Mouse (Mus musculus): Measurements from ENCODE around the gene Pacrg. TPM values are rescaled to one million over a fixed set of nuclear protein-coding genes. Genes with fewer than 3 reads are reported as not detected.

Gene Pacrg
- total and polyA plus RNA-seq, 3 experiments = not detected

DNA sequence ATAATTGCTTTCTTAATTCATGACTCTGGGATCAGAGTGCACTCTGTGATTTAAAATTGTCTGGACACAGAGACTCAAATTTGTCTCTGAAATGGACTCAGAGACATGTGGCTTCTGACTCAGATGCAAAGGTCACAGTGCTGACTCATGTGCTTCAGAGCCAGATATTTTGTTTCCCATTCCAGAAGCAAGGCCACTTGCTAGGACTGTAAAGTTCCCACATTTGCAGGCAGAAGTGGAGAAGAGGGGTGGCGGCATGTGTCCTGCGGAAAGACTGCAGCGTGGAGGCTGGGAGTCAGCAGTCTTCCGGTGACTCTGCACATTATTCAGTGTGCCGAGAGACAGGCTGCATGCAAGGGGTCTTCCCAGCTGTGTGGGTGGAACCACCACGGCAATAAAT lies 137.3 kb downstream of the Pacrg start:
- H3K4me2 ChIP-seq (ENCODE audit: insufficient read depth, low read depth, poor library complexity, severe bottlenecking) = no peak overlapping the region
- H3K27ac ChIP-seq (ENCODE audit: insufficient read depth, low read depth) = no peak overlapping the region
- H3K9ac ChIP-seq (ENCODE audit: insufficient read depth, low read depth) = no peak overlapping the region
- no peaks in the 10 kb centered on the region for H3K79me2 ChIP-seq (replicated peaks; ENCODE audit: control insufficient read depth, extremely low read depth, insufficient read depth, poor library complexity, severe bottlenecking)
- no peaks in the 10 kb centered on the region for H3K4me1 ChIP-seq (ENCODE audit: control insufficient read depth in 1 of 2, insufficient read depth in 2 of 2)
- H3K4me3 ChIP-seq (replicated peaks in 1 of 3; ENCODE audit: low read depth in 2 of 3, low read length in 2 of 3, poor library complexity in 1 of 3) = no peak overlapping the region
- in situ Hi-C loops (cut with MboI; ENCODE audit: low pct_ligation_motif_present, low pct_unique_long_range_greater_than_20kb, low sequenced_read_pairs) (no loop called here), dilution Hi-C loops (cut with MboI; ENCODE audit: extremely low pct_ligation_motif_present, extremely low pct_unique_long_range_greater_than_20kb, low sequenced_read_pairs) (no loop called here)
- no peaks in the 10 kb centered on the region for H3K27me3 ChIP-seq (replicated peaks)
- no peaks in the 10 kb centered on the region for H3K36me3 ChIP-seq (replicated peaks in 1 of 2; ENCODE audit: control insufficient read depth in 1 of 2, insufficient read depth in 1 of 2, low read length in 1 of 2)
- TF ChIP-seq MEF2A (IDR thresholded peaks at IDR 0.05; ENCODE audit: borderline replicate concordance, low read depth, low read length) (no peak), HCFC1 (IDR thresholded peaks at IDR 0.05; ENCODE audit: low read depth, low read length) (no peak), POLR2A (IDR thresholded peaks at IDR 0.05; ENCODE audit: low read depth, low read length) (no peak), ZMIZ1 (IDR thresholded peaks at IDR 0.05; ENCODE audit: low read depth, low read length) (no peak), ELF1 (IDR thresholded peaks at IDR 0.05; ENCODE audit: low read depth, low read length) (no peak), POLR2AphosphoS2 (IDR thresholded peaks at IDR 0.05; ENCODE audit: low read depth, low read length) (no peak), RCOR1 (conservative IDR thresholded peaks at IDR 0.05; ENCODE audit: low read depth, low read length) (no peak), ZC3H11A (IDR thresholded peaks at IDR 0.05; ENCODE audit: low read depth, low read length) (no peak), RAD21 (IDR thresholded peaks at IDR 0.05; ENCODE audit: low read depth, low read length) (no peak), ETS1 (conservative IDR thresholded peaks at IDR 0.05; ENCODE audit: low read depth, low read length) (no peak), JUN (IDR thresholded peaks at IDR 0.05; ENCODE audit: insufficient read depth, low read depth, low read length) (no peak), NRF1 (IDR thresholded peaks at IDR 0.05; ENCODE audit: low read depth, low read length) (no peak), EP300 (IDR thresholded peaks at IDR 0.05; ENCODE audit: low read length) (no peak), TCF12 (IDR thresholded peaks at IDR 0.05; ENCODE audit: low read depth, low read length) (no peak), UBTF (IDR thresholded peaks at IDR 0.05; ENCODE audit: low read depth, low read length) (no peak), JUND (conservative IDR thresholded peaks at IDR 0.05; ENCODE audit: low read depth, low read length) (no peak), PAX5 (IDR thresholded peaks at IDR 0.05; ENCODE audit: low read length) (no peak), KAT2A (IDR thresholded peaks at IDR 0.05; ENCODE audit: insufficient replicate concordance, low read length) (no peak)
- DNase-seq (ENCODE audit: extremely low read depth) = no peak
- no peaks in the 10 kb centered on the region for H3K9me3 ChIP-seq (replicated peaks; ENCODE audit: low read length)

DNA sequence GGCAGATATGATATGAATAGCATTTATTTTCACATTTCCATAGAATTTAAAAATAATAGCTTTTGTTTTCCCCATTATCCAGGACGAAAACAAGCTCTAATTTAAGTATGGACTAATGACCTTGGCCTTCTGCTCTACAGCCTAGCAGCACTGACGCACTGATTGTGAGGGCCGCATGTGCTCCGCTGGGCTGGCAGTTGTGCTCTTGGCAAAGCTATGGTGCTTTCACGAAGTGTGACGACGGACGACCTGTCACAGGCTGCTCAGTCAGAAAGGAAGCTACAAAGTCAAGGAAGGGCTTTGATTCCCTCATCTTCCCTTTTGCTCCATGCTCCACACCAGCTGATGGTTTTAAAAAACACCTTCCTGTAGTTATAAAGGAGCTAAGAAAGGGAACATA lies 142.1 kb downstream of the Pacrg start:
- H3K27me3 ChIP-seq (replicated peaks) = no peaks in the 10 kb centered on the region
- no peaks in the 10 kb centered on the region for H3K79me2 ChIP-seq (replicated peaks; ENCODE audit: control insufficient read depth, extremely low read depth, insufficient read depth, poor library complexity, severe bottlenecking)
- TF ChIP-seq ZMIZ1 (IDR thresholded peaks at IDR 0.05; ENCODE audit: low read depth, low read length) = no peak
- no peak for TF ChIP-seq SMC3 (IDR thresholded peaks at IDR 0.05; ENCODE audit: low read depth, low read length)
- TF ChIP-seq TCF12 (IDR thresholded peaks at IDR 0.05; ENCODE audit: low read depth, low read length) = no peak
- no peak for TF ChIP-seq NRF1 (IDR thresholded peaks at IDR 0.05; ENCODE audit: low read depth, low read length)
- TF ChIP-seq CTCF (conservative IDR thresholded peaks at IDR 0.05 in 1 of 2, IDR thresholded peaks at IDR 0.05 in 1 of 2; ENCODE audit: low read depth in 2 of 2, low read length in 2 of 2) = no peak
- in situ Hi-C loops (cut with MboI; ENCODE audit: low pct_ligation_motif_present, low pct_unique_long_range_greater_than_20kb, low sequenced_read_pairs) = no loop called here
- no peak overlapping the region for H3K4me3 ChIP-seq (replicated peaks in 1 of 3; ENCODE audit: low read depth in 2 of 3, low read length in 2 of 3, poor library complexity in 1 of 3)
- dilution Hi-C loops (cut with MboI; ENCODE audit: extremely low pct_ligation_motif_present, extremely low pct_unique_long_range_greater_than_20kb, low sequenced_read_pairs) = no loop called here
- no peak for DNase-seq (ENCODE audit: extremely low read depth)
- H3K9me3 ChIP-seq (replicated peaks; ENCODE audit: low read length) = no peaks in the 10 kb centered on the region
- no peak overlapping the region for H3K4me2 ChIP-seq (ENCODE audit: insufficient read depth, low read depth, poor library complexity, severe bottlenecking)
- H3K4me1 ChIP-seq (ENCODE audit: control insufficient read depth in 1 of 2, insufficient read depth in 2 of 2) = no peaks in the 10 kb centered on the region
- H3K9ac ChIP-seq (ENCODE audit: insufficient read depth, low read depth) = no peak overlapping the region
- no peaks in the 10 kb centered on the region for H3K36me3 ChIP-seq (replicated peaks in 1 of 2; ENCODE audit: control insufficient read depth in 1 of 2, insufficient read depth in 1 of 2, low read length in 1 of 2)
- no peak overlapping the region for H3K27ac ChIP-seq (ENCODE audit: insufficient read depth, low read depth)
